Mouse (Mus musculus): Measurements from ENCODE around the gene Nr0b2.

Gene Nr0b2

GRCm38 (mm10) chr4:133561622-133562021, 8.4 kb downstream of the Nr0b2 start:
- DNase-seq (ENCODE audit: low spot score in 2 of 2): no peak

DNA sequence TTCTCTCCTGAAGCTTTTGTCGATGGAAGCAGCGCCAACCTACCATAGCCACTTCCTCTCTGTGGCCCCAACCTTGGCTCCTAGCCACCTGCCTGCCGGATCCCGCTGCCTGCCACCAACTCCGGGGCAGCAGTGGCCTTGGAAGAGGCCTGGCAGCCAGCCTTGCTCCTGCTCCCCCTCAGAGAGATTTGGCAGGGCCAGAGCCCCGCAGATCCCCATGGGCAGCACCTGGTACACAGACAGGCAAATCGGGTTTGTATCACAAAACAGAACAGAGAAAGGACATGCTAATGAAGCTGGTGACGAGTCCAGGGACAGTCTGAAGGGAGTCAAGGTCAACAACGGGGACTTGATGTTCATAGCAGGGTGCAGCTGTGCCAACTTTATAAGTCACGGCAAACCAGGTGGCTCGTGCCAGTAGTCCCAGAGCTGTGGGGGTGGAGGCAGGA, 10.0 kb downstream of the Nr0b2 start:
- DNase-seq (ENCODE audit: low spot score in 2 of 2): peak in 1 of 2 experiments; percentile 46

DNA sequence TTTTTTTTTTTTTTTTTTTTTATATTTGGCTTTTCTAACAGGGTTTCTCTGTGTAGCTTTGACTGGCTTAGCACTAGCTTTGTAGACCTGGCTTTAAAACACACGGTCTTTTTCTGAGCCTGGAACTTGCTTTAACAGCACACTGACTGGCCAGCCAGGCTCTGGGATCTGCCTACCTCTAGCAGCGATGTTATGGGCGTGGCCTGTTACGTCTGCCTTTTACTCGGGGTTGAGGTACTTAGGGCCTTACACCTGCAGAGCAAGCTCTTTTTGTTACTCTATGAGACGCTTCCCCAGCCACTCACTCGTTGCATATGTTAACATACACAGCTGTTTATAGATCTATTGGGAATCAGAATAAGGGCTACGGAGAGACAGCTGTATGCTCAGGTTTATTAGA, 14.1 kb downstream of the Nr0b2 start:
- DNase-seq (ENCODE audit: low spot score in 2 of 2): no peak

GRCm38 (mm10) chr4:133569291-133570065, 16.3 kb downstream of the Nr0b2 start:
- no peak for DNase-seq (ENCODE audit: low spot score in 2 of 2)

DNA sequence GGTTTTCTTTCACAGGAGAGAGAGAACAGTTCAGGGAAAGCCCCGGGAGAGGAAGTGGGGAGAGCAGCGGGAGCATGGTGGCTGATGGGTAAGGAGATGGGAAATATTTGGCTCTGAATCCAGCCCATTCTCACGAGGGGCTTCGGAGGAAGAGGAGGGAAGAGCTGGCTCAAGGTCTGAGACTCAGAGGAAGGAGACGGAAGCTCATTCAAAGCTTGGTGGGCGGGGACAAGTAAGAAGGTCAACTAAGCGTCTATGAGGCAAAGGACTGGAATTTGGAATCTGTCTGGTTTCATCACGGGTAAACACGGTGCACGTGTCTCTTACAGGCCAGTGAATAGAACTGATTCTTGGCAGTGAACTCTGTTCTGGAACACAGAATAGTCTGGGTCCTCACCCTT, 16.9 kb downstream of the Nr0b2 start:
- DNase-seq (ENCODE audit: low spot score in 2 of 2): no peak

GRCm38 (mm10) chr4:133574070-133574842, 21.1 kb downstream of the Nr0b2 start, which contains the start of gene Gpatch3:
TSS of gene Gpatch3 (plus strand) at chr4:133574745.
- peak; percentile 83 to 94 for DNase-seq (ENCODE audit: low spot score in 2 of 2)

- no peak for DNase-seq (ENCODE audit: low spot score in 2 of 2)
Measured at GRCm38 (mm10) chr4:133574843-133575202, 21.6 kb downstream of the Nr0b2 start.

DNA sequence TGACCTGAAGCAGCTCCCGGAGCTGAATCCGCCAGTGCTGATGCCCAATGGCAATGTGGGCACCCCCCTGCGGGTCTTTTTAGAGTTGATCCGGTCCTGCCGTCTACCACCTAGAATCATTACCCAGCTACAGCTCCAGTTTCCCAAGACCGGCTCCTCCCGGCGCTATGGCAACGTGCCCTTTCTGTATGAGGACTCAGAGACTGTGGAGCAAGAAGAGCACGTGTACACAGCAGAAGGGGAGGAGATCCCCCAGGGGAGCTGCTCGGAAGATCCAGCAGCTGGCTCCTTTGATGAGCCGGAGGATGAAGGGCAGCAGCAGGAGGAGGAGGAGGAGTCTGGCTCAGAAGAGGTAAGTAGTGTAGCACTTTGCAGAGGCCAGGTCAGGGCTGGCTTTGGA, 24.8 kb downstream of the Nr0b2 start:
- DNase-seq (ENCODE audit: low spot score in 2 of 2): no peak

GRCm38 (mm10) chr4:133583690-133584058, 30.5 kb downstream of the Nr0b2 start:
- DNase-seq (ENCODE audit: low spot score in 2 of 2): no peak

- DNase-seq (ENCODE audit: low spot score in 2 of 2): peak; percentile 68 to 86
Measured at GRCm38 (mm10) chr4:133584059-133584951, 31.1 kb downstream of the Nr0b2 start, which contains the start of gene Gpn2. TSS of gene Gpn2 (plus strand) at chr4:133584362.

- DNase-seq (ENCODE audit: low spot score in 2 of 2): peak in 1 of 2 experiments; percentile 53
Measured at GRCm38 (mm10) chr4:133592570-133592969, 39.4 kb downstream of the Nr0b2 start.

- DNase-seq (ENCODE audit: low spot score in 2 of 2): peak in 1 of 2 experiments; percentile 43
Measured at GRCm38 (mm10) chr4:133595538-133595937, 42.4 kb downstream of the Nr0b2 start.

GRCm38 (mm10) chr4:133596084-133596483, 42.9 kb downstream of the Nr0b2 start:
- DNase-seq (ENCODE audit: low spot score in 2 of 2): no peak

DNA sequence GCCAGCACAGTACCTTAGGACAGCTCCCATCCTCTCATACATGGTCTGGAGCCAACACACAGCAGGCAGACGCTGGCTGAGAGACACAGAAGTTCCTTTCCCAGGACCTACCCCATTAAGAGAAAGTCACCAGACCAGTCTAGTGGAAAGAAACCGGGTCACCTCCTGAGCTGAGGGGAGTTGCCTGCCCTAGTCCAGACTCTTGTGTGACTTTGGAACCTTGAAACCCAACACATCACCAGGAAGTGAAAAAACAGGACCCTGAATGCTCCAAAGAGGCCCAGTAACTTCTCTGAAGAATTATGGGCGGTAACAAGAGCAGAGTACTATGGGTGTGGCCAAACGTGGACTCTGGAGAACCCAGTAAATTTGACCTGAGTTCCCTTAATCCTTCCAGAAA, 45.4 kb downstream of the Nr0b2 start:
- no peak for DNase-seq (ENCODE audit: low spot score in 2 of 2)

DNA sequence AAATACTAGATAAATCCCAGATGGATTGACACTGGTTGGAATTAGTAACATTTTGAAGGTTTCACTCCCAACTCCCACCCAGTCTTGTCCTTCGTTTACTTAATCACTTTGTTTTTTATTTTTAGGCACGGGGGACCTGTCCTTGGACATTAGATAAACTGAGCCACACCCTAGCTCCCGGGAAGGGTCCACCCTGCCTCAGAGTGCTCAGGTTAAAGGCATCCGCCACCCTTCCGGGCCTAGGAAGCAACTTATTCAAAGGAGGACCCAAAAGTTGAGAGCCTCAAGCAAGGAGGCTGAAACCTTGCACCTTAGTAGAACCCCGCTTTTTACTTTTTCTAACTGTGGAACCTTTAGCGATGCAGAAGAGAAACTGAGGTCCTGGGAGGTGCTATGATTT, 45.9 kb downstream of the Nr0b2 start:
- DNase-seq (ENCODE audit: low spot score in 2 of 2): no peak

GRCm38 (mm10) chr4:133599571-133600073, 46.4 kb downstream of the Nr0b2 start:
- DNase-seq (ENCODE audit: low spot score in 2 of 2): peak; percentile 89 to 93

DNA sequence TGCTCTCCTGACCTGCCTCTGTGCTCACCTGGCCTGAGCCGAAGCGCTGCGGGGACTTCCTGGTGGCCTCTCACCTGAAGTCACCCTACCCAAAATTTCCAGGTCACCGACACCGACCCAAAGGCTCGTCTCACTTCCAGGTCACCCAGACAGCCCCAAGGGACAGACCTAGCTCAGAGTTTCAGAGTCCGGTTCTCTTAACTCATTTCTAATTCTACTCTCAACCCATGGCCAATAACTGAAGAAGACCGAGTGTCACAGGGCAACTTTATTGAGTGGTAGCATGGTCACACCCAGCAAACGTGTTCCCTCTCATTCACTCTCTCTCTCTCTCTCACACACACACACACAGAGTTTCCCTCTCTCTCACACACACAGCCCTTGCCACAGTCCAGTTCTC, 47.1 kb downstream of the Nr0b2 start:
- no peak for DNase-seq (ENCODE audit: low spot score in 2 of 2)

DNA sequence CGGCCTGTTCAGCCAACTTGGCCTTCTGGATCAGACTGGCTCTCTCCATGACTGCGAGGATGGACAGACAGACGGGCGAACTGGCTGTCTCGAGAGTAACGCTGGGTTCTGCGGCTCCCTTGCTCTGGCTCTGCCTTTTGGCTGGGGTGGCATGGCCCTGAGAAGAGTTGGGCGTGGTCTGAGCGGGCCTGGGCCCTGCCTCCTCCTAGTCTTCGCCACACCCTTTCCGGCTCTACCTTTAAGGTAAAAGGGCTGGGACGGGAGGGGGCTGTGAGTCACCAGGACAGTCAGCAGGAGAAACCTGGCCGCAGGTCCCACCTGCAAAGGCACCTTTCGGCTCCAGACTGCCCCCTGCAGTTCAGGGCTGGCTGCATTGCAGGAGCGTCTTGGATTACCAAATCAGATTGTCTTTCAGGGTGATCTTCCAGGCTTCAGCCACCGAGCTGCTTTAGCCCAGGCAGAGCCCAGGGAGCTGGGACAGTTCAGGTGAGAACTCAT, 48.6 kb downstream of the Nr0b2 start, which contains the start of gene Sfn:
TSS of gene Sfn (minus strand) at position 448 of the 498 bp plus-strand sequence.
- peak; percentile 78 to 83 for DNase-seq (ENCODE audit: low spot score in 2 of 2)

DNA sequence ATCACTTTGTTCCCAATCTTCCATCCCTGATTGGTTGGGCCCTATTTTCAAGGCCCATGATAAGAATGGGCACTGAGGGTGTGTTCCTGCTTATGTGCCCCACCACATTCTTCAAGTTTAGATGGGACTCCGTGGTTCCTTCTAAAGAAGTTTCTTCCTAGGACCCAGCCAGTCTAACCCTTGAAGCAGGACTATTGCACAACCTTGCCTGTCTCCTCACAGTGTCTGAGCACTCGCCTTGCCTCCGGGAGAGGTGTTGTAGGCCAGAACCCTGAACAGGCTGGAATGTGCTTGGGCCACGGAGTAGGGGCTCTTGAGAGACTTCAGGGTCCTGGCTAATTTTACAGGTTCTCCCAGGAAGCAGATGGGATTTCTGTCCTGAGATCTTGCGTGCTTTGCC, 49.9 kb downstream of the Nr0b2 start:
- no peak for DNase-seq (ENCODE audit: low spot score in 2 of 2)

DNA sequence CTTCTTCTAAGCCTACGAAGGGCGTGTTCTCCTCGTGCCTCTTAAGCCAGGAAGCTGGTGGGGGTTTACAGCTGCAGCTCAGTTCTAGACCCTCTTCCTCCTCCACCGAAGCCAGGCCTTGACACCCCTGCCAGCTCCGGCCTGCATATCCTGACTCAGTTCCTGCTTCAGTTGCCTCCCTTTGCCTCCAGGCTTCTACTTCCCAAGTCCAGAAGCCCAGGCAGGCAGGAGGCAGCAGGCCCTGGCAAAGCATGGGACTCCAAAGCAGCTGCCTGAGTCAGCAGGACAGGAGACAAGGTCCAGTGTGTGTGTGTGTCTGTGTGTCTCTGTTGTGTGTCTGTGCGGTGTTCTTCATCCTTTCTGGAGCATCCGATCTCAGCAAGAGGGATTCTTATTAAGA, 51.0 kb downstream of the Nr0b2 start:
- DNase-seq (ENCODE audit: low spot score in 2 of 2): no peak

DNA sequence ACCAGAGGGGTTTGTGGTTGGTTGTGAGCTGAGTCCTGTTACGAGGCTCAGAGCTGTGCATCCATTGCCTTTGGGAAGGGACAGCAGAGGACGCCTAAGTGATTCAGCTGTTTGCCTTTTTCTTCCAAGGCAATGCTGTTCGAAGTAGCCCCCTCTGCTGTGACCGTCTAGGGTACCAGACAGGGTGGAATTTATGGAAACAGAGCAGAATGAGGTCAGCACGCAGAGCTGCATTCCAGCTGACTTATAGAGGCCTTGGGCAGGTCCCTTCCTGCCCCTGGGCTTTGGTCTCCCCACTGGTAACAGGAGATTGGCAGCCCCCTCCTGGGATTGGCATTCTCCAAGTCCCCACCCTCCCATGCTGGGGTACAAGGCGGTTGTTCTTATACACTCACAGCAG, 51.7 kb downstream of the Nr0b2 start:
- no peak for DNase-seq (ENCODE audit: low spot score in 2 of 2)
